Mouse (Mus musculus) CD4-positive, CD25-positive, alpha-beta regulatory T cell, adult 4 months (primary cell): Measurements from ENCODE around the gene Dgcr2. TPM values are rescaled to one million over a fixed set of nuclear protein-coding genes. Genes with fewer than 3 reads are reported as not detected.

ENCODE experiments used
- polyA plus RNA-seq, 2 experiments: library from polyadenylated mRNA; unstranded; fragments of 100-300 nt; shearing (Covaris generic); gene quantifications; one replicate each; pipeline ENCODE4 v1.2.1; 2017

Dgcr2 gene
- polyA plus RNA-seq, 2 experiments from 2014 or later = 20.2 to 28.9 TPM

Other genes with a start within 250 kb of the Dgcr2 start
- gene Med15, start 165.7 kb downstream of the Dgcr2 start, polyA plus RNA-seq = 100 to 1,000 TPM in 1 of 2 experiments, 10 to 100 TPM in 1; 67.1 to 128 TPM
- gene Klhl22, start 138.9 kb downstream of the Dgcr2 start, polyA plus RNA-seq = 10 to 100 TPM; 15.6 to 30.9 TPM
- gene Scarf2, start 101.3 kb downstream of the Dgcr2 start, polyA plus RNA-seq = not detected
- not detected for gene B830017H08Rik, start 65.4 kb downstream of the Dgcr2 start, polyA plus RNA-seq
- 1 to 10 TPM; 4.1 to 5.2 TPM for gene Car15, start 60.2 kb downstream of the Dgcr2 start, polyA plus RNA-seq
- under 1 TPM; 0.28 to 0.38 TPM for gene Gm20518, start 6.9 kb downstream of the Dgcr2 start, polyA plus RNA-seq
- gene Tssk1, start 4.3 kb downstream of the Dgcr2 start, polyA plus RNA-seq = not detected
- not detected for gene Tssk2, start 75 bp upstream of the Dgcr2 start, polyA plus RNA-seq
- gene Ess2, start 12.8 kb upstream of the Dgcr2 start, polyA plus RNA-seq = 10 to 100 TPM; 32.7 to 53.9 TPM
- gene Gsc2, start 16.5 kb upstream of the Dgcr2 start, polyA plus RNA-seq = not detected
- gene Slc25a1, start 29.7 kb upstream of the Dgcr2 start, polyA plus RNA-seq = 1 to 10 TPM; 7.9 to 9.5 TPM
- gene Vpreb2, start 81.9 kb upstream of the Dgcr2 start, polyA plus RNA-seq = not detected
- gene Dgcr6, start 154.3 kb upstream of the Dgcr2 start, polyA plus RNA-seq = 10 to 100 TPM; 16.4 to 21.2 TPM
- 10 to 100 TPM in 1 of 2 experiments, 1 to 10 TPM in 1; 5.7 to 11.1 TPM for gene Prodh, start 191.6 kb upstream of the Dgcr2 start, polyA plus RNA-seq
- not detected for gene Rtn4r, start 229.1 kb upstream of the Dgcr2 start, polyA plus RNA-seq